Mouse (Mus musculus): ENCODE data around the gene Tenm4. TPM values are rescaled to one million over a fixed set of nuclear protein-coding genes. Genes with fewer than 3 reads are reported as not detected.

Tenm4 gene
- polyA plus RNA-seq, 1 experiment from 2014 or later = 38.0 TPM

GRCm38 (mm10) chr7:96329343-96329742, 158.3 kb downstream of the Tenm4 start:
- DNase-seq = no peak
- 93% methylated on average over 4 of the region's 4 CpGs for WGBS

GRCm38 (mm10) chr7:96331186-96331585, 160.1 kb downstream of the Tenm4 start:
- no peaks in the 10 kb centered on the region for H3K36me3 ChIP-seq (ENCODE audit: control insufficient read depth, insufficient read depth, low read length)
- 0 out of 2 replicates have a peak, but pooled peaks cover 3% of the 10 kb centered on the region for H3K4me1 ChIP-seq (ENCODE audit: control insufficient read depth, insufficient read depth, low read length)
- H3K27ac ChIP-seq (replicated peaks; ENCODE audit: low read depth, low read length) = no peak overlapping the region
- no peak overlapping the region for H3K4me2 ChIP-seq (ENCODE audit: low read length)
- ATAC-seq (ENCODE audit: low FRiP score, low TSS enrichment) = no peak
- H3K4me3 ChIP-seq (replicated peaks; ENCODE audit: low read depth, low read length) = no peak overlapping the region
- H3K9ac ChIP-seq (replicated peaks; ENCODE audit: low read length) = no peak overlapping the region
- WGBS = 73% methylated on average over 1 of the region's 1 CpGs
- DNase-seq = no peak
- H3K27me3 ChIP-seq (ENCODE audit: control insufficient read depth, insufficient read depth, low read length) = no peaks in the 10 kb centered on the region
- no peaks in the 10 kb centered on the region for H3K9me3 ChIP-seq (ENCODE audit: control insufficient read depth, low read length)

More at GRCm38 (mm10) chr7:96329343-96329742, 158.3 kb downstream of the Tenm4 start:
- 0 out of 2 replicates have a peak, but pooled peaks cover 4% of the 10 kb centered on the region for H3K9me3 ChIP-seq (ENCODE audit: control insufficient read depth, low read length)
- H3K4me2 ChIP-seq (ENCODE audit: low read length) = no peak overlapping the region
- H3K27me3 ChIP-seq (ENCODE audit: control insufficient read depth, insufficient read depth, low read length) = no peaks in the 10 kb centered on the region
- no peak for ATAC-seq (ENCODE audit: low FRiP score, low TSS enrichment)
- 0 out of 2 replicates have a peak, but pooled peaks cover 3% of the 10 kb centered on the region for H3K36me3 ChIP-seq (ENCODE audit: control insufficient read depth, insufficient read depth, low read length)
- no peak overlapping the region for H3K4me3 ChIP-seq (replicated peaks; ENCODE audit: low read depth, low read length)
- no peak overlapping the region for H3K9ac ChIP-seq (replicated peaks; ENCODE audit: low read length)
- 0 out of 2 replicates have a peak, but pooled peaks cover 3% of the 10 kb centered on the region for H3K4me1 ChIP-seq (ENCODE audit: control insufficient read depth, insufficient read depth, low read length)
- no peak overlapping the region for H3K27ac ChIP-seq (replicated peaks; ENCODE audit: low read depth, low read length)

- no peak overlapping the region for H3K4me3 ChIP-seq (replicated peaks; ENCODE audit: low read depth, low read length)
- H3K4me1 ChIP-seq (ENCODE audit: control insufficient read depth, insufficient read depth, low read length) = 0 out of 2 replicates have a peak, but pooled peaks cover 3% of the 10 kb centered on the region
- no peak overlapping the region for H3K4me2 ChIP-seq (ENCODE audit: low read length)
- H3K36me3 ChIP-seq (ENCODE audit: control insufficient read depth, insufficient read depth, low read length) = no peaks in the 10 kb centered on the region
- H3K9ac ChIP-seq (replicated peaks; ENCODE audit: low read length) = no peak overlapping the region
- ATAC-seq (ENCODE audit: low FRiP score, low TSS enrichment) (no peak), DNase-seq (peak; percentile 30)
- 38% methylated on average over 2 of the region's 2 CpGs for WGBS
- H3K27me3 ChIP-seq (ENCODE audit: control insufficient read depth, insufficient read depth, low read length) = no peaks in the 10 kb centered on the region
- no peak overlapping the region for H3K27ac ChIP-seq (replicated peaks; ENCODE audit: low read depth, low read length)
- H3K9me3 ChIP-seq (ENCODE audit: control insufficient read depth, low read length) = no peaks in the 10 kb centered on the region
These were observed 163.3 kb downstream of the Tenm4 start for GRCm38 (mm10) chr7:96334361-96334760.

- no peak for ATAC-seq (ENCODE audit: low FRiP score, low TSS enrichment)
- H3K27ac ChIP-seq (replicated peaks; ENCODE audit: low read depth, low read length) = no peak overlapping the region
These were observed 165.3 kb downstream of the Tenm4 start for GRCm38 (mm10) chr7:96336376-96336775.

GRCm38 (mm10) chr7:96340826-96341225, 169.8 kb downstream of the Tenm4 start:
- 77% methylated on average over 5 of the region's 5 CpGs for WGBS
- Histone ChIP-seq H3K36me3 (ENCODE audit: control insufficient read depth, insufficient read depth, low read length) (no peaks in the 10 kb centered on the region), H3K4me1 (ENCODE audit: control insufficient read depth, insufficient read depth, low read length) (no peaks in the 10 kb centered on the region), H3K27ac (replicated peaks; ENCODE audit: low read depth, low read length) (no peak overlapping the region), H3K4me3 (replicated peaks; ENCODE audit: low read depth, low read length) (no peak overlapping the region), H3K9me3 (ENCODE audit: control insufficient read depth, low read length) (no peaks in the 10 kb centered on the region), H3K9ac (replicated peaks; ENCODE audit: low read length) (no peak overlapping the region), H3K4me2 (ENCODE audit: low read length) (no peak overlapping the region), H3K27me3 (ENCODE audit: control insufficient read depth, insufficient read depth, low read length) (no peaks in the 10 kb centered on the region)
- no peak for ATAC-seq (ENCODE audit: low FRiP score, low TSS enrichment)
- no peak for DNase-seq

More at GRCm38 (mm10) chr7:96336376-96336775, 165.3 kb downstream of the Tenm4 start:
- Histone ChIP-seq H3K36me3 (ENCODE audit: control insufficient read depth, insufficient read depth, low read length) (no peaks in the 10 kb centered on the region), H3K4me2 (ENCODE audit: low read length) (no peak overlapping the region), H3K4me1 (ENCODE audit: control insufficient read depth, insufficient read depth, low read length) (0 out of 2 replicates have a peak, but pooled peaks cover 3% of the 10 kb centered on the region), H3K4me3 (replicated peaks; ENCODE audit: low read depth, low read length) (no peak overlapping the region), H3K9ac (replicated peaks; ENCODE audit: low read length) (no peak overlapping the region), H3K9me3 (ENCODE audit: control insufficient read depth, low read length) (no peaks in the 10 kb centered on the region), H3K27me3 (ENCODE audit: control insufficient read depth, insufficient read depth, low read length) (no peaks in the 10 kb centered on the region)
- no peak for DNase-seq

GRCm38 (mm10) chr7:96341479-96341878, 170.4 kb downstream of the Tenm4 start:
- Histone ChIP-seq H3K36me3 (ENCODE audit: control insufficient read depth, insufficient read depth, low read length) (no peaks in the 10 kb centered on the region), H3K4me1 (ENCODE audit: control insufficient read depth, insufficient read depth, low read length) (no peaks in the 10 kb centered on the region), H3K27ac (replicated peaks; ENCODE audit: low read depth, low read length) (no peak overlapping the region), H3K27me3 (ENCODE audit: control insufficient read depth, insufficient read depth, low read length) (no peaks in the 10 kb centered on the region), H3K4me3 (replicated peaks; ENCODE audit: low read depth, low read length) (no peak overlapping the region), H3K9ac (replicated peaks; ENCODE audit: low read length) (no peak overlapping the region), H3K4me2 (ENCODE audit: low read length) (no peak overlapping the region), H3K9me3 (ENCODE audit: control insufficient read depth, low read length) (no peaks in the 10 kb centered on the region)
- ATAC-seq (ENCODE audit: low FRiP score, low TSS enrichment) = no peak
- DNase-seq = no peak
- 83% methylated on average over 2 of the region's 2 CpGs for whole genome bisulfite sequencing

- Histone ChIP-seq H3K36me3 (ENCODE audit: control insufficient read depth, insufficient read depth, low read length) (no peaks in the 10 kb centered on the region), H3K27me3 (ENCODE audit: control insufficient read depth, insufficient read depth, low read length) (no peaks in the 10 kb centered on the region), H3K27ac (replicated peaks; ENCODE audit: low read depth, low read length) (no peak overlapping the region), H3K4me1 (ENCODE audit: control insufficient read depth, insufficient read depth, low read length) (no peaks in the 10 kb centered on the region), H3K4me3 (replicated peaks; ENCODE audit: low read depth, low read length) (no peak overlapping the region), H3K9me3 (ENCODE audit: control insufficient read depth, low read length) (no peaks in the 10 kb centered on the region), H3K9ac (replicated peaks; ENCODE audit: low read length) (no peak overlapping the region), H3K4me2 (ENCODE audit: low read length) (no peak overlapping the region)
- ATAC-seq (ENCODE audit: low FRiP score, low TSS enrichment) (no peak), DNase-seq (no peak)
- WGBS = 86% methylated on average over 6 of the region's 6 CpGs
These were observed 171.9 kb downstream of the Tenm4 start for GRCm38 (mm10) chr7:96342996-96343395.

GRCm38 (mm10) chr7:96343667-96344066, 172.6 kb downstream of the Tenm4 start:
- Histone ChIP-seq H3K27me3 (ENCODE audit: control insufficient read depth, insufficient read depth, low read length) (no peaks in the 10 kb centered on the region), H3K4me1 (ENCODE audit: control insufficient read depth, insufficient read depth, low read length) (no peaks in the 10 kb centered on the region), H3K9me3 (ENCODE audit: control insufficient read depth, low read length) (no peaks in the 10 kb centered on the region), H3K9ac (replicated peaks; ENCODE audit: low read length) (no peak overlapping the region), H3K4me2 (ENCODE audit: low read length) (no peak overlapping the region), H3K4me3 (replicated peaks; ENCODE audit: low read depth, low read length) (no peak overlapping the region), H3K36me3 (ENCODE audit: control insufficient read depth, insufficient read depth, low read length) (no peaks in the 10 kb centered on the region), H3K27ac (replicated peaks; ENCODE audit: low read depth, low read length) (no peak overlapping the region)
- ATAC-seq (ENCODE audit: low FRiP score, low TSS enrichment) = no peak
- 88% methylated on average over 2 of the region's 2 CpGs for WGBS
- no peak for DNase-seq

- whole genome bisulfite sequencing = 81% methylated on average over 8 of the region's 8 CpGs
- H3K9me3 ChIP-seq (ENCODE audit: control insufficient read depth, low read length) = no peaks in the 10 kb centered on the region
- H3K4me3 ChIP-seq (replicated peaks; ENCODE audit: low read depth, low read length) = no peak overlapping the region
- no peak for ATAC-seq (ENCODE audit: low FRiP score, low TSS enrichment)
- DNase-seq = no peak
- no peak overlapping the region for H3K27ac ChIP-seq (replicated peaks; ENCODE audit: low read depth, low read length)
- H3K27me3 ChIP-seq (ENCODE audit: control insufficient read depth, insufficient read depth, low read length) = no peaks in the 10 kb centered on the region
- no peak overlapping the region for H3K9ac ChIP-seq (replicated peaks; ENCODE audit: low read length)
- no peak overlapping the region for H3K4me2 ChIP-seq (ENCODE audit: low read length)
- no peaks in the 10 kb centered on the region for H3K36me3 ChIP-seq (ENCODE audit: control insufficient read depth, insufficient read depth, low read length)
- H3K4me1 ChIP-seq (ENCODE audit: control insufficient read depth, insufficient read depth, low read length) = peaks cover 12% of the 10 kb centered on the region; the same call in 1 of the 2 replicates
These were observed 181.6 kb downstream of the Tenm4 start for GRCm38 (mm10) chr7:96352671-96353070.
